Mouse (Mus musculus) liver, embryonic 14.5 days (tissue): ENCODE measurements around the gene Trim9. TPM values are rescaled to one million over a fixed set of nuclear protein-coding genes. Genes with fewer than 3 reads are reported as not detected.

Experiments used
- ATAC-seq: fragments of 200-750 bp; cut with Nextera tagmentation; 2 replicates; pipeline ENCODE4 v1.8.0; 2017; ENCODE audit warnings: moderate number of reproducible peaks, mild to moderate bottlenecking, moderate library complexity; ENCODE audit not compliant: insufficient read depth
- DNase-seq, 3 experiments: peaks; one replicate each; pipeline ENCODE4 v3.0.0-alpha.2; 2012 to 2013; ENCODE audit warnings: low read depth in 3 of 3, low spot score in 3 of 3
- H3K27ac ChIP-seq: fragments of 300-500 bp; sonication (generic); 2 replicates; pipeline ENCODE4 v1.5.1; 2014; ENCODE audit warnings: moderate library complexity, mild to moderate bottlenecking, control low read depth, inconsistent platforms
- H3K27me3 ChIP-seq: fragments of 300-500 bp; sonication (generic); 2 replicates; pipeline ENCODE4 v1.6.1; 2014; ENCODE audit warnings: mild to moderate bottlenecking, low read length, moderate library complexity; ENCODE audit not compliant: control insufficient read depth, insufficient read depth
- H3K36me3 ChIP-seq: fragments of 300-500 bp; sonication (generic); replicated peaks from 2 replicates; pipeline ENCODE4 v1.6.1; 2014; ENCODE audit warnings: low read depth; ENCODE audit not compliant: control insufficient read depth, insufficient read depth
- H3K4me1 ChIP-seq, 2 experiments: fragments of 200-500 bp in 1 of 2; fragments of 300-500 bp in 1 of 2; sonication (generic) in 1 of 2; replicated peaks; 2 replicates each; pipeline ENCODE4 v1.6.1; 2012 to 2014; ENCODE audit warnings: antibody characterized with exemption in 1 of 2, inconsistent platforms in 1 of 2, low read length in 1 of 2; ENCODE audit not compliant: control insufficient read depth in 2 of 2, insufficient read depth in 2 of 2
- H3K4me2 ChIP-seq: fragments of 300-500 bp; sonication (generic); 2 replicates; pipeline ENCODE4 v1.6.1; 2014; ENCODE audit warnings: low read depth, mild to moderate bottlenecking, control low read depth, moderate library complexity
- H3K4me3 ChIP-seq, 2 experiments: fragments of 200-500 bp in 1 of 2; fragments of 300-500 bp in 1 of 2; sonication (generic) in 1 of 2; 2 replicates each; pipeline ENCODE4 v1.5.1; 2012 to 2014; ENCODE audit warnings: low read depth in 2 of 2, low read length in 2 of 2, mild to moderate bottlenecking in 2 of 2, control low read depth in 1 of 2, inconsistent platforms in 1 of 2, moderate library complexity in 1 of 2; ENCODE audit not compliant: insufficient read depth in 1 of 2
- H3K9ac ChIP-seq: fragments of 300-500 bp; sonication (generic); replicated peaks from 2 replicates; pipeline ENCODE4 v1.6.1; 2014; ENCODE audit warnings: mild to moderate bottlenecking, control low read depth, moderate library complexity
- H3K9me3 ChIP-seq: fragments of 300-500 bp; sonication (generic); 2 replicates; pipeline ENCODE4 v1.6.1; 2016; ENCODE audit warnings: low read length, mixed read lengths; ENCODE audit not compliant: control insufficient read depth
- CTCF ChIP-seq: IDR thresholded peaks from 2 replicates; pipeline ENCODE4 v1.5.1; 2016; ENCODE audit warnings: antibody characterized with exemption, low read depth, control low read depth
- EP300 ChIP-seq: IDR thresholded peaks from 2 replicates; pipeline ENCODE4 v1.6.1; 2016; ENCODE audit warnings: antibody characterized with exemption, low read depth
- WGBS: fragments of 180-500 bp; shearing (Covaris S2); extraction: QIAGEN DNeasy Blood & Tissue Kit; methylation state at CpG from one replicate; pipeline ENCODE4 v1.1.7; 2014; ENCODE audit not compliant: insufficient replicate concordance; 5-methylcytosine and 5-hydroxymethylcytosine counted together
- polyA plus RNA-seq, 2 experiments: library from polyadenylated mRNA; depleted of rRNA in 1 of 2; stranded (reverse) in 1 of 2; unstranded in 1 of 2; fragments of >200 nt; fragmentation: Nextera tagmentation in 1 of 2; extraction: Ambion mirVana in 1 of 2; gene quantifications; 2 replicates each; pipeline versions ENCODE4 v1.2.1 to v1.2.3; 2012 to 2014

Trim9 gene
- polyA plus RNA-seq, 2 experiments: 0.01 to 0.04 TPM

DNA sequence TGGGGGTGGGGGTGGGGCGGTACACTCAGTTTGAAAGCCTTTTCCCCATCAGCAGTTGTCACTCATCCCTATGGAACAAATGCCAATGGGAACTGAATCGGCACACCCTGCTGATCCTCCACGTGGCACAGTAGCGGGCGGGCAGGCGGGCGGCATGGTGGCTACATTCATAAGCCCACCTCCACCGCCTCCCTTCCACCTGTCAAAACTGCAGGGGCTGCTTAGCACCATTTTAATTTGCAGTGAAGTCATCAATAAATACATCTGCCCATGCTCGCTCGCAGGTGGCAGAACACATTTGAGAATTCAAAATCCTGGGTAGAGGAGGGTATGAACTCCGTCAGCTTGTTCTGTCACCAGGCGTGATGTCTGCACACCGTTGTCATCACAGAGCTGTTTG lies 12.0 kb upstream of the Trim9 start:
- Histone ChIP-seq H3K4me3 (no peak overlapping the region), H3K9me3 (no peaks in the 10 kb centered on the region), H3K4me2 (no peak overlapping the region), H3K27ac (no peak overlapping the region), H3K36me3 (no peaks in the 10 kb centered on the region), H3K27me3 (no peaks in the 10 kb centered on the region), H3K4me1 (no peaks in the 10 kb centered on the region), H3K9ac (no peak overlapping the region)
- DNase-seq (no peak), ATAC-seq (no peak)
- TF ChIP-seq CTCF: no peak
- TF ChIP-seq EP300: no peak
- WGBS: 75% methylated on average over 13 of the region's 13 CpGs

- ATAC-seq (no peak), DNase-seq (no peak)
- Histone ChIP-seq H3K27ac (no peak overlapping the region), H3K27me3 (no peaks in the 10 kb centered on the region), H3K4me1 (no peaks in the 10 kb centered on the region), H3K4me3 (no peak overlapping the region), H3K4me2 (no peak overlapping the region), H3K9me3 (no peaks in the 10 kb centered on the region), H3K9ac (no peak overlapping the region), H3K36me3 (no peaks in the 10 kb centered on the region)
- TF ChIP-seq CTCF (no peak), EP300 (no peak)
- WGBS: 66% methylated on average over 8 of the region's 8 CpGs
Measured at GRCm38 (mm10) chr12:70354926-70355325, 7.5 kb upstream of the Trim9 start.

DNA sequence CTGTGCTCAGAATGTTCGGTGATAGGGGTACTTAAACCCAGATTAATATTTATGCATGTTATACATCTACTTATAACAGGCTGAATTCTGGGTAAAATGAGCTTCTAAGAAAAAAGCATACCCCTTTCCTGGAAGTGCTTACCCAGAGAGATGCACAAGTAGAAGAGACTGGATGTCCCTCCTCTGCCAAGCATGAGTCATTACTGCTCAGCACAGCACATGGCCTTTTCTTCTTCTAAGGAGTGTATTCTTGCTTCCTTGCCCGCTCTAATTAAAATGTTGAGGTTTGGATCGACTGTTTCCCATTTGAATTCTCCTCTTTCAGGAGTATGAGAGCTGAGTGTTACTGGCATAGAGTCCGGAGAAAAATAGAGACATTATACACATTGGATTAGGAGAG lies 3.1 kb upstream of the Trim9 start:
- DNase-seq (no peak), ATAC-seq (no peak)
- no peak overlapping the region for H3K27ac ChIP-seq
- 62% methylated on average over 4 of the region's 4 CpGs for WGBS
- H3K27me3 ChIP-seq: peaks cover 35% of the 10 kb centered on the region
- H3K4me3 ChIP-seq: no peak overlapping the region
- TF ChIP-seq CTCF: no peak
- no peak for TF ChIP-seq EP300
- H3K9ac ChIP-seq: no peak overlapping the region
- H3K4me2 ChIP-seq: no peak overlapping the region
- H3K9me3 ChIP-seq: no peaks in the 10 kb centered on the region
- no peaks in the 10 kb centered on the region for H3K36me3 ChIP-seq
- no peaks in the 10 kb centered on the region for H3K4me1 ChIP-seq

DNA sequence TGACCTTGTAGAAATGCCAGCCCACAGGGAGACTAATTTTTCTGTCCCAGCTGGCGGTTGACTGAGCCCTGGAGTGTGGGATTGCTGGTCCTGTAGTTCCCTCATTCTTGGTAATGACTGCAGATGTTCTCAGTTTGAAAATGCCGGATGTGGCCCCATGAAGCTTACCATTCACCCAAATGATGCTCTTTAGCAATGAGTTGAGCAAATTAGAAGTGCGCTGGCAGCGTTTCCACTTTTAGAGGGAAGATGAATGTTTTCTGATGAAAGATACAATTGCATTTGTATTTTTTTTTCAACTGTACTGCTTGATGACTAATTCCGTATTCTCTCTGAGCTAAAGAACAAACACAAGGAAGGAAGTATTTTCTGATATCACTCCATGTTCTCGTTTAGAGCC lies 2.4 kb upstream of the Trim9 start:
- no peak for TF ChIP-seq CTCF
- TF ChIP-seq EP300: no peak
- Histone ChIP-seq H3K27ac (no peak overlapping the region), H3K4me2 (no peak overlapping the region), H3K27me3 (peaks cover 41% of the 10 kb centered on the region), H3K4me3 (no peak overlapping the region), H3K4me1 (no peaks in the 10 kb centered on the region), H3K9ac (no peak overlapping the region), H3K36me3 (no peaks in the 10 kb centered on the region), H3K9me3 (no peaks in the 10 kb centered on the region)
- 59% methylated on average over 6 of the region's 6 CpGs for WGBS
- no peak for ATAC-seq
- DNase-seq: no peak

GRCm38 (mm10) chr12:70348026-70348425 lies 612 bp upstream of the Trim9 start:
- Histone ChIP-seq H3K4me3 (no peak overlapping the region; a peak in 1 of 4 replicates), H3K9me3 (no peaks in the 10 kb centered on the region), H3K9ac (no peak overlapping the region), H3K4me2 (peak overlapping the region; percentile 53), H3K4me1 (no peaks in the 10 kb centered on the region), H3K36me3 (no peaks in the 10 kb centered on the region), H3K27me3 (peaks cover 41% of the 10 kb centered on the region), H3K27ac (no peak overlapping the region)
- DNase-seq: no peak
- ATAC-seq: no peak
- TF ChIP-seq EP300 (no peak), CTCF (no peak)
- WGBS: 7% methylated on average over 8 of the region's 8 CpGs
